Mouse (Mus musculus): ENCODE measurements around the gene Cd79a. TPM values are rescaled to one million over a fixed set of nuclear protein-coding genes. Genes with fewer than 3 reads are reported as not detected.

Cd79a gene
- polyA plus RNA-seq (2015; fragmentation: Nextera tagmentation; extraction: Ambion mirVana) = 0.41 and 0.89 TPM in 2 replicates

DNA sequence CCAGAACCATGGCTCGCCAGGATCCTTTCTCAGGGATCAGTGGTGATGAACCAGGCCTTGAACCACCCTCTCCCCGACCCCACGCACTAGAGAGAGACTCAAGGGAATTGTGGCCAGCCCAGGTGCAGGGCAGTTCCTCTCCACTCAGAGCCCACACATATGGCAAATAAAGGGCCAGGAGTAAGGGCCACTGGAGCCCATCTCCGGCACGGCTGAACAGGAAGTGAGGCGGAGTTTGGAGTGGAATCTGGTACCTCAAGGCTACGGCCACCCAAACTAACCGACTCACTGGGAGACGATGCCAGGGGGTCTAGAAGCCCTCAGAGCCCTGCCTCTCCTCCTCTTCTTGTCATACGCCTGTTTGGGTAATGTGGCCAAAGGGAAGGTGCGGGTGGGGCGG is at the start of gene Cd79a:
Cd79a (plus strand) TSS at position 158 of the 400 bp plus-strand sequence.
- H3K27ac ChIP-seq = no peak within 1 kb of the TSS
- H3K4me3 ChIP-seq = no peak within 1 kb of the TSS
- no peak for ATAC-seq (ENCODE audit: insufficient number of reproducible peaks, insufficient read depth, low FRiP score, low TSS enrichment, low read depth)
- no peaks in the 10 kb centered on the region for H3K36me3 ChIP-seq
- peaks cover 3% of the 10 kb centered on the region; the same call in 1 of the 2 replicates for H3K4me1 ChIP-seq
- no peaks in the 10 kb centered on the region for H3K27me3 ChIP-seq
- no peaks in the 10 kb centered on the region for H3K9me3 ChIP-seq
- H3K4me2 ChIP-seq = no peak within 1 kb of the TSS
- 57% methylated on average over 12 of the region's 12 CpGs for WGBS
- H3K9ac ChIP-seq = 0 out of 2 replicates have a peak within 1 kb of the TSS, but pooled peaks have one; percentile 16

DNA sequence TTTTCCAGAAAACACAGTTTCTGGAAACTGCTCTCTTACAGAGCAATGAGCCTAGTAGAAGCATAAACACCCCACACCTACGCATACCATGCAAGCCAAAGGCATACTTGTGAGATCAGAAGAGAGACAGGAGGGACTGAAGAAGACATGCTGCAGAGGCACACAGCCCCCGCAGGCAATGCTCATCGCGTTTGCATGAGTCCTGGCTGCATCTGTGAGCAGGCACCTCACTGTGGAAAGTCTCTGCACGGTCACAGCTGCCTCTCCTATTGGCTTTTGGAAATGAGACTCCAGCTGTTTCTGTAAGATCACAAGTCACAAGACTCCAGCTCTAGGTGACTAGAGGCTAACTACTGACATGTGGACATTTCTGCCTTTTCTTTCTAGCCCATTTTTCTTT is 47.0 kb upstream of the Cd79a start:
- Histone ChIP-seq H3K9ac (no peak overlapping the region), H3K36me3 (no peaks in the 10 kb centered on the region), H3K4me2 (no peak overlapping the region), H3K9me3 (no peaks in the 10 kb centered on the region), H3K27ac (no peak overlapping the region), H3K4me3 (no peak overlapping the region), H3K27me3 (no peaks in the 10 kb centered on the region), H3K4me1 (peaks cover 5% of the 10 kb centered on the region; the same call in 1 of the 2 replicates)
- WGBS = 12% methylated on average over 5 of the region's 5 CpGs
- no peak for ATAC-seq (ENCODE audit: insufficient number of reproducible peaks, insufficient read depth, low FRiP score, low TSS enrichment, low read depth)

DNA sequence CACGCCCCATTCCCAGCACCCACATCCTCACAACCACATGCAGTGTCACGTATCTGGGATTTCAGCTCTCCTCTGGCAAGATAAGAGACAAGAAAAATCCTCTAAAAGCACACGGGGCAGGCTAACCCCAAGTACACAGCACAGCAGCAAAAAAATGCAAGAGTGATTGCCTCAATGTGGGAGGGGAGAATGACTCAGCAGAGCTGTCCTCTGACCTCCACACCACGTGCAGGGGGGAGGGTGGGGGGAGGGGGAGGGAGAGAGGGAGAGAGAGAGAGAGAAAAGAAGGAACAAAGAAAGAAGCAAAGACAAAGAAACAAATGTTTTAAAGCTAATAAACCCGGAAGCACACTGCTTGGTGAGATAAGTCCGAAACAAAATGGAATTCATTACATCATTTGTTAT is 46.3 kb upstream of the Cd79a start:
- Histone ChIP-seq H3K9me3 (no peaks in the 10 kb centered on the region), H3K4me1 (peaks cover 5% of the 10 kb centered on the region; the same call in 1 of the 2 replicates), H3K27ac (no peak overlapping the region), H3K9ac (no peak overlapping the region), H3K4me2 (no peak overlapping the region), H3K27me3 (no peaks in the 10 kb centered on the region), H3K36me3 (no peaks in the 10 kb centered on the region), H3K4me3 (no peak overlapping the region)
- WGBS = 37% methylated on average over 6 of the region's 6 CpGs
- ATAC-seq (ENCODE audit: insufficient number of reproducible peaks, insufficient read depth, low FRiP score, low TSS enrichment, low read depth) = no peak

- Histone ChIP-seq H3K4me3 (no peak overlapping the region), H3K9me3 (no peaks in the 10 kb centered on the region), H3K36me3 (no peaks in the 10 kb centered on the region), H3K4me1 (peaks cover 5% of the 10 kb centered on the region; the same call in 1 of the 2 replicates), H3K9ac (no peak overlapping the region), H3K4me2 (no peak overlapping the region), H3K27me3 (no peaks in the 10 kb centered on the region), H3K27ac (no peak overlapping the region)
- ATAC-seq (ENCODE audit: insufficient number of reproducible peaks, insufficient read depth, low FRiP score, low TSS enrichment, low read depth) = no peak
- 80% methylated on average over 5 of the region's 5 CpGs for WGBS
Observed at GRCm38 (mm10) chr7:24851596-24852325, 45.4 kb upstream of the Cd79a start.

GRCm38 (mm10) chr7:24852557-24853232 is 44.5 kb upstream of the Cd79a start:
- no peak overlapping the region for H3K4me2 ChIP-seq
- H3K9me3 ChIP-seq = no peaks in the 10 kb centered on the region
- H3K9ac ChIP-seq = no peak overlapping the region
- H3K27me3 ChIP-seq = no peaks in the 10 kb centered on the region
- no peak overlapping the region for H3K27ac ChIP-seq
- no peak overlapping the region for H3K4me3 ChIP-seq
- no peaks in the 10 kb centered on the region for H3K36me3 ChIP-seq
- WGBS = 79% methylated on average over 8 of the region's 8 CpGs
- ATAC-seq (ENCODE audit: insufficient number of reproducible peaks, insufficient read depth, low FRiP score, low TSS enrichment, low read depth) = no peak
- H3K4me1 ChIP-seq = peaks cover 5% of the 10 kb centered on the region; the same call in 1 of the 2 replicates

DNA sequence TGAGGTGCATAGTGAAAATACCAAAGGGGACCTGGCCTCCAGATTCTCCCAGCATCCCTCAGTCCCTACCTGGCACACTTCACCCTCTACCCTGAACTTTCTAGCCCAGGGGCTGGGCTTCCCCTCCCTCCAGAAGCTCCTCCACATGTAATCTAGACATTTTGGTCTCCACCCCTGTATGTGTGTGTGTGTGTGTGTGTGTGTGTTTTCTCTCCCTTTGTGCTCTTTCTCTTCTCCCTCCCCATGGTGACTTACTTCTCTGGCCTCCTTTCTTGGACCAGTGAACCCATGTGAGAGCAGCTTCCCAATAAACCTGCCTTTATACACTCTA is 44.0 kb upstream of the Cd79a start:
- peaks cover 5% of the 10 kb centered on the region; the same call in 1 of the 2 replicates for H3K4me1 ChIP-seq
- no peak overlapping the region for H3K27ac ChIP-seq
- no peaks in the 10 kb centered on the region for H3K27me3 ChIP-seq
- no peak overlapping the region for H3K9ac ChIP-seq
- H3K4me2 ChIP-seq = no peak overlapping the region
- no peak for ATAC-seq (ENCODE audit: insufficient number of reproducible peaks, insufficient read depth, low FRiP score, low TSS enrichment, low read depth)
- no peaks in the 10 kb centered on the region for H3K36me3 ChIP-seq
- H3K9me3 ChIP-seq = no peaks in the 10 kb centered on the region
- H3K4me3 ChIP-seq = no peak overlapping the region

DNA sequence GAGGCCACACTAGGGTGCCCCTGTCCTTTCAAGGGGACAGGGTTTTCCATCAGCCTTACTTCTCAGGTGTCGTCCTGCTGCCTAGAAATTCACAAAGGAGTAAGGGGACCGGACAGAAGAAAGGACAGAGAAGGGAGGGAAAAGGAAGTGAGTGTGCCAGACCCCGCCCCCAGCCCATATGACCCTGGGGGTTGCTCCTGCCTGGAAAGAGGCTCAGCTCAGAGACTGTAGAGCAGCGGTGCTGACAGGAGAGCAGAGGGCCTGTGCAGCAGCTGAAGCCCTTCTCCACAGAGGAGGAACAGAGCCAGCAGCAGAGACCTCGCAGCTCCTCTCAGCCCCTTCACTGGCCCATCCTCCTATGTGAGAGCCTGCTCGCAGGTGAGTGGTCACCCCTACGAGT is 43.5 kb upstream of the Cd79a start:
- no peak overlapping the region for H3K4me3 ChIP-seq
- peak; percentile 32; the same call in 1 of the 2 replicates for ATAC-seq (ENCODE audit: insufficient number of reproducible peaks, insufficient read depth, low FRiP score, low TSS enrichment, low read depth)
- peak overlapping the region; percentile 32; the same call in 1 of the 2 replicates for H3K9ac ChIP-seq
- no peak overlapping the region for H3K27ac ChIP-seq
- no peak overlapping the region for H3K4me2 ChIP-seq
- no peaks in the 10 kb centered on the region for H3K9me3 ChIP-seq
- no peaks in the 10 kb centered on the region for H3K36me3 ChIP-seq
- H3K27me3 ChIP-seq = no peaks in the 10 kb centered on the region
- 24% methylated on average over 7 of the region's 7 CpGs for WGBS
- peaks cover 5% of the 10 kb centered on the region; the same call in 1 of the 2 replicates for H3K4me1 ChIP-seq

- H3K4me3 ChIP-seq = no peak overlapping the region
- H3K9ac ChIP-seq = no peak overlapping the region
- H3K27ac ChIP-seq = no peak overlapping the region
- ATAC-seq (ENCODE audit: insufficient number of reproducible peaks, insufficient read depth, low FRiP score, low TSS enrichment, low read depth) = no peak
- no peaks in the 10 kb centered on the region for H3K27me3 ChIP-seq
- peaks cover 5% of the 10 kb centered on the region; the same call in 1 of the 2 replicates for H3K4me1 ChIP-seq
- 36% methylated on average over 6 of the region's 6 CpGs for WGBS
- no peaks in the 10 kb centered on the region for H3K36me3 ChIP-seq
- no peaks in the 10 kb centered on the region for H3K9me3 ChIP-seq
- no peak overlapping the region for H3K4me2 ChIP-seq
Observed at GRCm38 (mm10) chr7:24856460-24857120, 40.6 kb upstream of the Cd79a start.

- ATAC-seq (ENCODE audit: insufficient number of reproducible peaks, insufficient read depth, low FRiP score, low TSS enrichment, low read depth) = no peak
- no peak overlapping the region for H3K4me3 ChIP-seq
Observed at GRCm38 (mm10) chr7:24859234-24859633, 37.9 kb upstream of the Cd79a start.

DNA sequence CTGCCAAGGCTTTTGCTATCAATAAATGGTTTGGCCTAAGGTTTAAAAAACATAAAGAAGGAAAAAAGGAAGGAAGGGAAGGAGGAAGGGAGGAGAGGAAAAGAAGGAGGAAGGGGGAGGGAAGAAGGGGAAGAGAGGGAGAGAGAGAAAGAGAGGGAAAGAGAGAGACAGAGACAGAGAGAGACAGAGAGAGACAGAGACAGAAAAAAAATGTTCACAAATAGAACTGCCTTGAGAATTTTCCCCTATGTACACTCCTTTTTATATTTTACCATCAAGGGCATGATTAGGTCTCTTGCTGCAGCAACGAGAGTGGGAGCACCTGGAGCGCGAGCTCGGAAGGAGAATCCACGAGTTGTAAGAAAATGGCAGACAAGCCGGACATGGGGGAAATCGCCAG is 35.3 kb upstream of the Cd79a start, which contains the start of gene Gm9844:
Gm9844 (plus strand) TSS at position 301 of the 400 bp plus-strand sequence.
- H3K4me1 ChIP-seq = no peaks in the 10 kb centered on the region
- H3K4me3 ChIP-seq = no peak within 1 kb of the TSS
- no peaks in the 10 kb centered on the region for H3K36me3 ChIP-seq
- H3K27ac ChIP-seq = no peak within 1 kb of the TSS
- H3K4me2 ChIP-seq = no peak within 1 kb of the TSS
- ATAC-seq (ENCODE audit: insufficient number of reproducible peaks, insufficient read depth, low FRiP score, low TSS enrichment, low read depth) = no peak
- H3K9me3 ChIP-seq = no peaks in the 10 kb centered on the region
- 88% methylated on average over 7 of the region's 7 CpGs for WGBS
- no peak within 1 kb of the TSS for H3K9ac ChIP-seq
- no peaks in the 10 kb centered on the region for H3K27me3 ChIP-seq

More at GRCm38 (mm10) chr7:24859234-24859633, 37.9 kb upstream of the Cd79a start:
- Histone ChIP-seq H3K27me3 (no peaks in the 10 kb centered on the region), H3K4me2 (no peak overlapping the region), H3K9me3 (no peaks in the 10 kb centered on the region), H3K9ac (peak overlapping the region; percentile 27; the same call in 1 of the 2 replicates), H3K27ac (no peak overlapping the region), H3K4me1 (no peaks in the 10 kb centered on the region), H3K36me3 (no peaks in the 10 kb centered on the region)
- 79% methylated on average over 5 of the region's 5 CpGs for WGBS

DNA sequence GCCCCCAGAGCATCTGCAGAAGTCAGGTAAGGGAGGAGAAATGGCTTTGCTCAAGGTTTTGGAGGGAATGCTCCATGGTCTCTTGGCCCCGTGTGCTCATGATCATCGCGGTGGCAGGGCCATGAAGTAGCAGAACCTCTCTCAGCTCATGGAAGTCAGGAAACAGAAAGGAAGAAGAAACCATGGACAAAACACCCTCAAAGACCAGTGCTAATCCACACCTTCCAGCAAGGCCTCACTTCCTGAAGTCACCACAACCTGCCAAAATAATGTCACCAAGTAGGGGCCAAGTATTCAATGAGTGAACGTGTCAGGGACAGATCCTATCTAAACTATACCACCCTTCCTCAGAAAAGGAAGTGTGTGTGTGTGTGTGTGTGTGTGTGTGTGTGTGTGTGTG is 34.3 kb upstream of the Cd79a start:
- no peak for ATAC-seq (ENCODE audit: insufficient number of reproducible peaks, insufficient read depth, low FRiP score, low TSS enrichment, low read depth)
- Histone ChIP-seq H3K27me3 (no peaks in the 10 kb centered on the region), H3K27ac (no peak overlapping the region), H3K4me2 (no peak overlapping the region), H3K4me3 (no peak overlapping the region), H3K9ac (no peak overlapping the region), H3K36me3 (no peaks in the 10 kb centered on the region), H3K9me3 (no peaks in the 10 kb centered on the region), H3K4me1 (no peaks in the 10 kb centered on the region)
- WGBS = 86% methylated on average over 4 of the region's 4 CpGs
